Mouse (Mus musculus) ovary, postnatal 14 days (tissue): ENCODE results near the gene Arhgef2.

Source experiments
- DNase-seq: peaks from one replicate; pipeline ENCODE4 v3.0.0; 2022; ENCODE audit warnings: low spot score

Gene Arhgef2

GRCm38 (mm10) chr3:88621537-88622112 lies 15.9 kb downstream of the Arhgef2 start:
- DNase-seq: no peak

- no peak for DNase-seq
These were observed 16.6 kb downstream of the Arhgef2 start for GRCm38 (mm10) chr3:88622113-88622940.

GRCm38 (mm10) chr3:88622941-88623345 lies 17.2 kb downstream of the Arhgef2 start:
- DNase-seq: no peak

GRCm38 (mm10) chr3:88623346-88624135 lies 17.8 kb downstream of the Arhgef2 start:
- DNase-seq: no peak

GRCm38 (mm10) chr3:88624324-88624723 lies 18.6 kb downstream of the Arhgef2 start:
- DNase-seq: no peak

- no peak for DNase-seq
These were observed 19.2 kb downstream of the Arhgef2 start for GRCm38 (mm10) chr3:88624951-88625350.

GRCm38 (mm10) chr3:88625531-88625930 lies 19.8 kb downstream of the Arhgef2 start:
- DNase-seq: no peak

GRCm38 (mm10) chr3:88626316-88626715 lies 20.6 kb downstream of the Arhgef2 start:
- no peak for DNase-seq

GRCm38 (mm10) chr3:88627114-88627513 lies 21.3 kb downstream of the Arhgef2 start:
- no peak for DNase-seq

- no peak for DNase-seq
These were observed 21.8 kb downstream of the Arhgef2 start for GRCm38 (mm10) chr3:88627535-88627934.

GRCm38 (mm10) chr3:88628766-88629165 lies 23.0 kb downstream of the Arhgef2 start:
- DNase-seq: no peak

GRCm38 (mm10) chr3:88629244-88629643 lies 23.5 kb downstream of the Arhgef2 start:
- DNase-seq: no peak

- no peak for DNase-seq
These were observed 24.3 kb downstream of the Arhgef2 start for GRCm38 (mm10) chr3:88630018-88630417.

- DNase-seq: no peak
These were observed 25.1 kb downstream of the Arhgef2 start for GRCm38 (mm10) chr3:88630849-88631341.

GRCm38 (mm10) chr3:88631921-88632587 lies 26.3 kb downstream of the Arhgef2 start:
- DNase-seq: no peak

- DNase-seq: no peak
These were observed 27.3 kb downstream of the Arhgef2 start for GRCm38 (mm10) chr3:88633056-88633455.

- no peak for DNase-seq
These were observed 29.9 kb downstream of the Arhgef2 start for GRCm38 (mm10) chr3:88635506-88636275.

- no peak for DNase-seq
These were observed 30.8 kb downstream of the Arhgef2 start for GRCm38 (mm10) chr3:88636555-88636986.

- no peak for DNase-seq
These were observed 31.4 kb downstream of the Arhgef2 start for GRCm38 (mm10) chr3:88637134-88637533.

- DNase-seq: no peak
These were observed 33.5 kb downstream of the Arhgef2 start for GRCm38 (mm10) chr3:88639239-88639638.

GRCm38 (mm10) chr3:88640676-88641075 lies 34.9 kb downstream of the Arhgef2 start:
- no peak for DNase-seq
